Mouse (Mus musculus): Measurements from ENCODE around the gene Lrsam1. TPM values are rescaled to one million over a fixed set of nuclear protein-coding genes. Genes with fewer than 3 reads are reported as not detected.

The Lrsam1 gene
- polyA plus RNA-seq, 1 experiment from 2014 or later, result 15.3 TPM

DNA sequence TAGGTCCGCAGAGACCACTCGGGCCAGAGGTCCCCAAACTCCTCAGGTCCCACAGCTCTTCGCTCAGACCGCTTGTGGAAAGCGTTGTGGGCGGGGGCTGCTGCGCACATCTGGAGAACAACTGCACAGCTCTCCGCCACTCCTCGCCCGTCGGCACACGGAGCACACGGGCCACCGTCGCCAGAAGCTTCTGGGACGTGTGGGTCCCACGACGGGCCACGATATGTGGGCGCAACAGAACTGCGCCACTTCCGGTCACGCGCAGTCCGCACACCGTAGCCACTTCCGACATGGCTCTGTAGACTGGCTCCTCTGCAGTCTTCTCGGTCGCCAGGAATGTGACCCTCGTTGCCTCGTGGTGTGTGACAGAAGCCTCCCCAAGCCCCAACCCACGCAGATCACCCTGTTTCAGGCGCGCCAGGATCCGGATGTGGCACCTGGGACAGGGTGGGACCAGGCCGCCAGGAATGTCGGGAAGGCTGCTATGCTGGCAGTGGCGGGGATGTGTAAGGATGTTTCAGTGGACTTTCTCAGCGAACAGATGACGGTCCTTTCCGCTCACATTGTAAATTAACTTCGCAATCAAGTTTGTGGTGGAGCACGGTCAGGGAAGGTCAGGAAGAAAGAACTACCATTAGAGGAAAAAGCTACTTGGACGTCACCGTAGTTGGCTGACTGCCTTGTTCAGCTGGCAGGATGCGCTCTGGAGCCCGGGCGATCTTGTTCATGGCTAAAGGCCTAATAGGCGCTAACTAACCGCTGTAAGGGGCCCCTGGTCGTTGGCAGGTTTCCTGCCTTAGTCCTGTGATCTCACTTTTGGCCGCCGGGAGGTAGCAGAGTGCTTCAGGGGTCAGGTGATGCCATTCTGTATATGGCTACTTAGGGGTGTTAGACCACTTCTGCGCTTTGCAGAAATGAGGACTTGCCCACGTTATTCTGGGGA lies 5.5 kb upstream of the Lrsam1 start:
- Histone ChIP-seq H3K9me3 (replicated peaks) (no peaks in the 10 kb centered on the region), H3K4me2 (replicated peaks) (peak overlapping the region; percentile 74), H3K27ac (replicated peaks) (peak overlapping the region; percentile 98), H3K4me3 (replicated peaks) (peak overlapping the region; percentile 64), H3K4me1 (peaks cover 38% of the 10 kb centered on the region), H3K36me3 (peaks cover 25% of the 10 kb centered on the region), H3K9ac (peak overlapping the region; percentile 74), H3K27me3 (no peaks in the 10 kb centered on the region)
- under 1% methylated on average over 55 of the region's 55 CpGs for WGBS
- ATAC-seq (ENCODE audit: insufficient number of reproducible peaks, low FRiP score, low TSS enrichment, low read depth), result peak; percentile 84

DNA sequence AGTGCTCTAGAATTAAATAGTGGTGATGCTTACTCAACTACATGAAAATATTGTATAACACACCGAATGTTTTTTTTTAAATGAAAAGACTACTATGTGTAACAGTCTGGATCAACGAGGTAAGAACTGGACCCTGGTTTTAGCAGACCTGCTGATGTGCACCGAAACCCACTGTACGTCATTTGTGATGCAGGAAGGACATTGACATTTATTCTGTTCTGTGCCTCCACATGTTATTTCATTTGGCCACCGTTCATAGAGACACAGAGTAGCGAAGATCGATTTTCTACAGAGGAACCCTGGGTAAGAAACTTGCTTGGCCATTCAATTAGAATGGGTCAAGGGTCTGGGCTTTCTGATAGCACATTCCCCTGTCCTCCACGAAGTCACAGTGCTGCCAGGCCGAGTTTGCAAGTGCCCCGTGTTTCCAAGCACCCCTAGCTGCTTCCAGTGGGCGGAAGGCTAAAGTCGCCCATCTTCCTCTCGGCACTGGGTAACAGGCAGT lies 4.8 kb upstream of the Lrsam1 start:
- Histone ChIP-seq H3K4me1 (peaks cover 38% of the 10 kb centered on the region), H3K27ac (replicated peaks) (peak overlapping the region; percentile 98), H3K4me3 (replicated peaks) (peak overlapping the region; percentile 64), H3K4me2 (replicated peaks) (peak overlapping the region; percentile 74), H3K9me3 (replicated peaks) (no peaks in the 10 kb centered on the region), H3K36me3 (peaks cover 25% of the 10 kb centered on the region), H3K27me3 (no peaks in the 10 kb centered on the region), H3K9ac (peak overlapping the region; percentile 74)
- no peak for ATAC-seq (ENCODE audit: insufficient number of reproducible peaks, low FRiP score, low TSS enrichment, low read depth)
- 10% methylated on average over 13 of the region's 13 CpGs for WGBS

DNA sequence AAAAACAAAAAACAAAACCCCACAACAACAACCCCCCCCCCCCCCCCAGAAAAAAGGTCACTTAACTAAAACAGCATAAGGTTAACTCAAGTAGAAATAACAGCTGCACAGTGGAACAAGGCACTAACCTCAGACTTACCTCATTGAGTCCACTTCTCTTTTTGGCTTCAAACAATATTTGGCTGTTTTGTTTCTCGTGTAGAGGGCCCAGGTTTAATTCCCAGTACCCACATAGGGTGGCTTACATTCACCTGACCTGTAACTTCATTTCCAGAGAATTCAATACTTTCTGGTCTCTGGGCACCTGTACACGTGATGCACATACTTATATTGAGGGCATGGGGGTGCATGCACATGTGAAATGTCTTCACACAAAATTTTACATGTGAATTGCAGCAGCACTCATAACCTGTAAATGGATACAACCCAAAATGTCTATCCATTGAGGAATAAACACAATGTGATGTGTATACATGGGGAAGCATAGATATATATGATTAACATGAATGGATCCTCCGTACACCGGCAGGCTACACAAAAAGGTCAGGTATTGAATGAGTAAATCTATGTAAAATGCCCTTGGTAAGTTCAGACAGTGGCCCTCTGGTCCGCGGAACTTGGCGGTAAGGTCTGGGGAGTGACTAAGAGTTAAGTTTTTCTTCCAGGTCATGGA lies 4.2 kb upstream of the Lrsam1 start:
- Histone ChIP-seq H3K9me3 (replicated peaks) (no peaks in the 10 kb centered on the region), H3K27ac (replicated peaks) (peak overlapping the region; percentile 98; the same call in 1 of the 2 replicates), H3K27me3 (no peaks in the 10 kb centered on the region), H3K4me3 (replicated peaks) (peak overlapping the region; percentile 64; the same call in 1 of the 2 replicates), H3K36me3 (peaks cover 25% of the 10 kb centered on the region), H3K4me2 (replicated peaks) (peak overlapping the region; percentile 74), H3K9ac (no peak overlapping the region), H3K4me1 (peaks cover 43% of the 10 kb centered on the region)
- no peak for ATAC-seq (ENCODE audit: insufficient number of reproducible peaks, low FRiP score, low TSS enrichment, low read depth)
- WGBS, result 19% methylated on average over 7 of the region's 7 CpGs

DNA sequence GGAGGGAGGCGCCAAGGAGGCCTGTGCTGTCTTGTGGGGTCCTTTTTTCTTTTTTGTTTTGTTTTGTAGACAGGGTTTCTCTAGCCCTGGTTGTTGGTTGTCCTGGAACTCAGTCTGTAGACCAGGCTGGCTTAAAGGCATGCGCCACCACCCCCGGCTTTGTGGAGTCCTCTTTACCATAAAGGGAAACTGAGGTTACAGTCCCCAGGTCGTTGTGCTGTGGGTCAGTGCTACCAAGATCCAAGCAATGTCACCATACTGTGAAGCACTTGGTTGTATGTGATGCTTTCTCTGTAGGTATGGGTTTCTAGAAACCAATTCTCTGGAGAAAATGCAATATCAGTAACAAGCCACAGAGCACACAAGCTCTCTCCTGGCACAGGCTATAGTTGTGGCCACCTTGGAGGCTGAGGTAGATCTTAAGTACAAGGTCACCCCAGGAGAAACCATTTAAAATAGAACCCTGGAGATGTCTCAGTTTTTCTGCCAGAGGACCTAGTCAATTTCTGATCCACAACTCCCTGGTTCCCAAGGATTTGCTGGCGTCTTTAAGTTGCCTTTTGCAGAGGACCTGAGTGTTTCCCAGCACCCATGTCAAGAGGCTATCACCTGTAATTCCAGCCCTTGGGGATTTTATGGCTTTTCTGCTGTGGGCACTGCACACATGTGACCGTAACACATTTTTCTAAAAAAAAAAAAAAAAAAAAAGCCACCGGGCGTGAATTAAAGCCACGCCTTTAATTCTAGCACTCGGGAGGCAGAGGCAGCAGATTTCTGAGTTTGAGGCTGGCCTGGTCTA lies 3.4 kb upstream of the Lrsam1 start:
- Histone ChIP-seq H3K27ac (replicated peaks) (peak overlapping the region; percentile 39; the same call in 1 of the 2 replicates), H3K9ac (no peak overlapping the region), H3K27me3 (no peaks in the 10 kb centered on the region), H3K4me3 (replicated peaks) (no peak overlapping the region), H3K36me3 (peaks cover 25% of the 10 kb centered on the region), H3K4me2 (replicated peaks) (no peak overlapping the region), H3K4me1 (peaks cover 48% of the 10 kb centered on the region), H3K9me3 (replicated peaks) (no peaks in the 10 kb centered on the region)
- 26% methylated on average over 10 of the region's 10 CpGs for WGBS
- no peak for ATAC-seq (ENCODE audit: insufficient number of reproducible peaks, low FRiP score, low TSS enrichment, low read depth)

DNA sequence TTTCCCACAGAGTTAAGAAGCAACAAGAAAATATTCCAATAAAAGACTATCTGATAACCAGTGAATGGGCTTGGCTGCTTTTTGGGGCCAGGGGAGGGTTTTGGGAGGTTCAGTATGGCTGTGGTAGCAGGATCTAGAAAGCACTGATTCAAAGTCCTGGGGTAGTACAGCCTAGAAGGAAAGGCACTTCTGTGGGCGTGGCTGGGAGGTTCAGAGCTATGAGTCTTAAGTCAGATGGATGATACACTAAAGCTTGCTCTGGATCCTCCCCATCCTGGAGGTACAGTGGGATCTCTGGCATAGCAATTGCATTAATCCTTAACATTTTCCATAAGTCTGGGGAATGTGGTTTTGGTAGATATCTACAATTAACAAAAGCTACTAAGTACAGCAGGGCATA lies 2.6 kb upstream of the Lrsam1 start:
- no peak overlapping the region for H3K9ac ChIP-seq
- no peak for ATAC-seq (ENCODE audit: insufficient number of reproducible peaks, low FRiP score, low TSS enrichment, low read depth)
- H3K4me1 ChIP-seq, result peaks cover 48% of the 10 kb centered on the region

DNA sequence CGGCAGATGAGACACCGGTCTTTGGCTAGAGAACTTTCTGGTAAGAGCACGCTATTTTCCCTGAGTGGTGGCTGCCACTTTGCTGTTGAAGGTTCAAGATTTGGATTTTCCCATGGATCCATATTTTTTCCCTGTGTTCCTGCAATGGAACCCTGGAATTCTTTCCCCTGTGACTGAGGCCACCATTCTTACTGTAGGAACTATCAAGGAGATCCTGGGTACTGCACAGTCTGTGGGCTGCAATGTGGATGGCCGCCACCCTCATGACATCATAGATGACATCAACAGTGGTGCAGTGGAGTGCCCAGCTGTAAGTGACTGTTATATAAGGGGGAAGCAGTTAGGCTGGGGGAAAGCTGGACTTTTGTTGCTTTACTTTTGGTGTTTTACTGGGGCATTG lies 2.1 kb upstream of the Lrsam1 start:
- 0 out of 2 replicates have a peak overlapping the region, but pooled peaks have one; percentile 89 for H3K27ac ChIP-seq (replicated peaks)
- H3K4me3 ChIP-seq (replicated peaks), result peak overlapping the region; percentile 64
- peaks cover 25% of the 10 kb centered on the region for H3K36me3 ChIP-seq
- ATAC-seq (ENCODE audit: insufficient number of reproducible peaks, low FRiP score, low TSS enrichment, low read depth), result no peak
- 61% methylated on average over 4 of the region's 4 CpGs for WGBS
- H3K9ac ChIP-seq, result no peak overlapping the region
- H3K4me2 ChIP-seq (replicated peaks), result peak overlapping the region; percentile 58
- no peaks in the 10 kb centered on the region for H3K27me3 ChIP-seq
- no peaks in the 10 kb centered on the region for H3K9me3 ChIP-seq (replicated peaks)
- H3K4me1 ChIP-seq, result peaks cover 48% of the 10 kb centered on the region

More for the DNA sequence above, 2.6 kb upstream of the Lrsam1 start:
- 0 out of 2 replicates have a peak overlapping the region, but pooled peaks have one; percentile 89 for H3K27ac ChIP-seq (replicated peaks)
- 76% methylated on average over 1 of the region's 1 CpGs for WGBS
- no peaks in the 10 kb centered on the region for H3K27me3 ChIP-seq
- no peak overlapping the region for H3K4me2 ChIP-seq (replicated peaks)
- H3K4me3 ChIP-seq (replicated peaks), result peak overlapping the region; percentile 64; the same call in 1 of the 2 replicates
- no peaks in the 10 kb centered on the region for H3K9me3 ChIP-seq (replicated peaks)
- H3K36me3 ChIP-seq, result peaks cover 25% of the 10 kb centered on the region

DNA sequence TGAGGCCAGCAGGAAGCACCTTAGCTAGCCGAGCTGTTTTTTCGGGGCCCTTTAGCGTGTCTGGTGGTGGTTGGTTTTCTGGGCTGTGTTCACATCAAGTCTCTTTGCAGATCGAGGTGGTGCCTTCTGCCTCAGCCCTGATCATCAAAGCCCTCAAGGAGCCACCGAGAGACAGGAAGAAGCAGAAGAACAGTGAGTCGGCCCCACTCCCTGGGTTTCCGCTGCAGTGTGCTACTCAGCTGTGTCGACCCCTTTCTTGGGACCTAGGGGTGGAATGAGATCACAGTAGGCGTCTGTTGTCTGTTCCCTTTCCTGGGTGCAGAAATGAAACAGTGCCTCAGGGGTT lies 1.4 kb upstream of the Lrsam1 start:
- H3K9ac ChIP-seq, result peak overlapping the region; percentile 70
- peak overlapping the region; percentile 58 for H3K4me2 ChIP-seq (replicated peaks)
- H3K27me3 ChIP-seq, result no peaks in the 10 kb centered on the region
- H3K36me3 ChIP-seq, result peaks cover 25% of the 10 kb centered on the region
- peak overlapping the region; percentile 64 for H3K4me3 ChIP-seq (replicated peaks)
- H3K4me1 ChIP-seq, result peaks cover 46% of the 10 kb centered on the region
- no peaks in the 10 kb centered on the region for H3K9me3 ChIP-seq (replicated peaks)
- peak overlapping the region; percentile 89 for H3K27ac ChIP-seq (replicated peaks)
- no peak for ATAC-seq (ENCODE audit: insufficient number of reproducible peaks, low FRiP score, low TSS enrichment, low read depth)
- 4% methylated on average over 9 of the region's 9 CpGs for WGBS

DNA sequence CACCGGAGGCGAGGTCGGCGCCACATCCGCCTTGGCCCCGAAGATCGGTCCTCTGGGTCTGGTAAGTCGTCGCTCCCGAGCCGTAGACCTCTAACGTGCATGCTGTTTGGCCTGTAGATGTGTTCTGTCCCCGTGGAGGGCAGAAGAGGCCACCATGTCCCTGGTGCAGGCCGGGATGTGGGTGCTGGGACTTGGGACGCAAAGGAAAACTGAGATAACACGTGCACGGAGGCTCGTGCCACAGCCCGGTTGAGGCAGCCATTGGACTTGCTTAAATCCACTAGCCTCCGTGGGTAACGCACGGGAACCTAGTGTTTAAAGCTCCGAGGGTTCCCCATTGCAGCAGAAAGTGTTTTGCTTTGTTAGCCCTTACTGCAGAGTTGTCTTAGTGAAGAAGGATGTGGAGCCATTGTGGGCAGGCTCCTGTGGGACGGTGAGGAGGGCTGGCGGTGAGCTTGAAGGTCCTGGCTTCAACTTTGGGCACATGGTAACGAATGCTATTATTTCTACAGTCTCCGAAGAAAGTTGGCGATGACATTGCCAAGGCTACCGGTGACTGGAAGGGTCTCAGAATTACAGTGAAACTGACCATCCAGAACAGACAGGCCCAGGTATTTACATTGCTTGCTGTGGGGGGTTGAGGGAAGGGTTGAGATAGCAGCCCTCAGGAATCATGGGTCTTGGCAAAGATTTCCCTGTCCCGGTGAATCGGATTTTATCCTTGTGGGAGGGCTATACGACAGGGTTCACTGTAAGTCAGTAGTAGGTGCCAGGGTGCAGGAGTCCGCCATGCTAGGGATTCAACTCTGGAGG lies 854 bp upstream of the Lrsam1 start:
- H3K9me3 ChIP-seq (replicated peaks), result no peaks in the 10 kb centered on the region
- H3K27ac ChIP-seq (replicated peaks), result peak overlapping the region; percentile 89
- no peak for ATAC-seq (ENCODE audit: insufficient number of reproducible peaks, low FRiP score, low TSS enrichment, low read depth)

DNA sequence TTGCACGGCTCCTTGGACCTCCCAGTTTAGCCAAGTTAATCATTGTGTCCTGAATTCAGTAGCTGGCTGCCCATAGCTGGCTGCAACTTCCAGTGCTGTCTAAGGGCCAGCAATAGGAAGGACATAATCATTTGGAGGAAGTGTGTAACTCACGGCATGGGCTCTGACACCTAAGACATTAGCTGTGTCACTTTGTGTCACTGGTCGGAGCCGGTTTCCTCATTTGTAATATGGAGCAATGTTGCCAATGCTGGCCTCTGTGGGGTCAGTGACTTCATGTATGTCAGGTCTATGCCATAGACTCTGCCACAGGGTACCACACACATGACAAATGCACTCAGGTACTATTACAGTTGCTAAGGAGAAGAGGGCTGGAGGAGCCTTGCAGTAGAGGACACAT lies 1.1 kb downstream of the Lrsam1 start:
- Histone ChIP-seq H3K9me3 (replicated peaks) (no peaks in the 10 kb centered on the region), H3K4me3 (replicated peaks) (peak overlapping the region; percentile 64; the same call in 1 of the 2 replicates), H3K9ac (peak overlapping the region; percentile 52; the same call in 1 of the 2 replicates), H3K36me3 (peaks cover 37% of the 10 kb centered on the region), H3K27ac (replicated peaks) (no peak overlapping the region), H3K27me3 (no peaks in the 10 kb centered on the region), H3K4me2 (replicated peaks) (peak overlapping the region; percentile 58), H3K4me1 (peaks cover 34% of the 10 kb centered on the region)
- WGBS, result 86% methylated on average over 4 of the region's 4 CpGs
- ATAC-seq (ENCODE audit: insufficient number of reproducible peaks, low FRiP score, low TSS enrichment, low read depth), result no peak

More for the DNA sequence above, 854 bp upstream of the Lrsam1 start:
- Histone ChIP-seq H3K4me2 (replicated peaks) (peak overlapping the region; percentile 58), H3K4me3 (replicated peaks) (peak overlapping the region; percentile 64), H3K27me3 (no peaks in the 10 kb centered on the region), H3K9ac (peak overlapping the region; percentile 70), H3K4me1 (peaks cover 40% of the 10 kb centered on the region), H3K36me3 (peaks cover 25% of the 10 kb centered on the region)
- under 1% methylated on average over 33 of the region's 33 CpGs for WGBS

DNA sequence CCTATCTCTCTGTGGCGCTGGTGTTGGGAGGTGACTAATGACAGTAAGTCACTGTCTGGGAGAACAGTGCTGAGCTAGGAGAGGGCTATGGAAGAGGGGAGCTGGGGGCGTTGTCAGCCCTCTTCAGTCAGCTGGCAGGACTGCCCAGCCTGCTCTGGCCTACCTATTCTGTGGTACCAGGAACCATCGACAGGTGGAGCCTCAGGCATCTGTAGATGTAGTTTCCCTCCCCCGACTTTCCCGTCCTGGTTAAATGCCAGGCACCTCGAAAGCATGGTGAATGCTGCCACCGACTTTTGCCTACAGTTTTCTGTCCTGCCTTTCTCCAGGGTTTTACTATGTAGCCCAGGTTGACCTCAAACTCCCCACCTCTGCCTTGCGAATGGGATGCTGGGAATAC lies 4.1 kb downstream of the Lrsam1 start:
- H3K9ac ChIP-seq, result no peak overlapping the region
- H3K36me3 ChIP-seq, result peaks cover 36% of the 10 kb centered on the region
- H3K4me3 ChIP-seq (replicated peaks), result no peak overlapping the region
- H3K27me3 ChIP-seq, result no peaks in the 10 kb centered on the region
- no peak for ATAC-seq (ENCODE audit: insufficient number of reproducible peaks, low FRiP score, low TSS enrichment, low read depth)
- H3K4me2 ChIP-seq (replicated peaks), result no peak overlapping the region
- H3K4me1 ChIP-seq, result peaks cover 9% of the 10 kb centered on the region
- 57% methylated on average over 8 of the region's 8 CpGs for WGBS
- H3K27ac ChIP-seq (replicated peaks), result no peak overlapping the region
- H3K9me3 ChIP-seq (replicated peaks), result no peaks in the 10 kb centered on the region
